Mouse (Mus musculus): ENCODE data around the gene Gadd45b.

Gene Gadd45b

GRCm38 (mm10) chr10:80935241-80935640 lies 5.4 kb downstream of the Gadd45b start:
- DNase-seq (ENCODE audit: low spot score) = no peak

- no peak for DNase-seq (ENCODE audit: low spot score)
Measured at GRCm38 (mm10) chr10:80935698-80936097, 5.8 kb downstream of the Gadd45b start.

DNA sequence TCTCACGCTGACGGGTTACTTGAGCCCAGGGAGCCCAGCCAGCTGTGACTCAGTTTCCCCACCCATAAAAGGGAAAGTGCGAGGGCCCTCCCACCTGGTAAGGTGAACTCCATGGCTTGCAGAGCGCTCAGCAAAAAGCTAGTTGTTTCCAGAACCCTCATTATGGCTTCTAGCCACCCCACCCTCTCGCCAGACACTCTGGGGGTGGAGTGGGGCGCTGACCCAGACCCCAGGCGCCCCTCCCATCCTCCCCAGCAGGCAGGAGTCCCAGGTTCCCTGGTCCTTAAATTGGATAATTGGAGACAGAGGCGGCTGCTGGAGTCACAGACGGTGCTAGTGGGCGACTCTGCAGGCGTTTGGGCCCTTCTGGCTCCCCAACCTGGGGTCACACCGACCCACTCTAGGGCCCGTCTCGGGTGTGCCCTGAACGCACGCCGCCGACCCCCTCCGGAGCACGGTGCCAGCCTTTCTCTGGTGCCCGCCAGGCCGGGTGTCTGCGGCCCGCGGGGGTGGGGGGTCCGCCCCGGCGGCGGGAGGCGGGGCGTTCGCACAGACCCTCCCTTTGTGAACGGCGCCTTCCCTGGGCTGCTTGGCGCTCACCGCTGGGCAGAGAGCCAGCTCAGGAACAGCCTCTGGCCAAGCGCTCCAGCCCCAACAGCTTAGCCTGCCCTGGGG lies 6.4 kb downstream of the Gadd45b start:
- peak; percentile 62 for DNase-seq (ENCODE audit: low spot score)

- DNase-seq (ENCODE audit: low spot score) = no peak
Measured at GRCm38 (mm10) chr10:80936810-80937164, 6.9 kb downstream of the Gadd45b start.

GRCm38 (mm10) chr10:80937646-80938045 lies 7.8 kb downstream of the Gadd45b start:
- DNase-seq (ENCODE audit: low spot score) = no peak

- DNase-seq (ENCODE audit: low spot score) = peak; percentile 78
Measured at GRCm38 (mm10) chr10:80938831-80939550, 9.1 kb downstream of the Gadd45b start.

DNA sequence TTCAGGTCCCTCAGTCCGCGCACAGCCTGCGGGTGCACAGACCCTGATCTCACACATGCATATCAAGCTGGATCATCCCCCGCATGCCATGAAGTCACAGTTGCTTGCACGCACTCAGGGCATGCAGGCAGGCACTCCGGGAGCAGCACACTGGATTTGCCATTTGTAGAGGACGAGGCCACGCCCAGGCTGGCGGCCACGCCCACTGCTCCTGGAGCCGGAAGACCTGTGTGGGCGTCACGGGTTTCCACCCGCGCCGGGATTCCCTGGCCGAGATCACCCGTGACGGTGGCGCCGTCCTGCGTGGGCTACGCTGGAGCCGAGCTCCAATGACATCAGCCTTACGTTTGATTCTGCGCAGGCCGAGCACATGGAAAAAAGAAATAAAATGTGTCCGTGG lies 9.8 kb downstream of the Gadd45b start:
- DNase-seq (ENCODE audit: low spot score) = peak; percentile 92

DNA sequence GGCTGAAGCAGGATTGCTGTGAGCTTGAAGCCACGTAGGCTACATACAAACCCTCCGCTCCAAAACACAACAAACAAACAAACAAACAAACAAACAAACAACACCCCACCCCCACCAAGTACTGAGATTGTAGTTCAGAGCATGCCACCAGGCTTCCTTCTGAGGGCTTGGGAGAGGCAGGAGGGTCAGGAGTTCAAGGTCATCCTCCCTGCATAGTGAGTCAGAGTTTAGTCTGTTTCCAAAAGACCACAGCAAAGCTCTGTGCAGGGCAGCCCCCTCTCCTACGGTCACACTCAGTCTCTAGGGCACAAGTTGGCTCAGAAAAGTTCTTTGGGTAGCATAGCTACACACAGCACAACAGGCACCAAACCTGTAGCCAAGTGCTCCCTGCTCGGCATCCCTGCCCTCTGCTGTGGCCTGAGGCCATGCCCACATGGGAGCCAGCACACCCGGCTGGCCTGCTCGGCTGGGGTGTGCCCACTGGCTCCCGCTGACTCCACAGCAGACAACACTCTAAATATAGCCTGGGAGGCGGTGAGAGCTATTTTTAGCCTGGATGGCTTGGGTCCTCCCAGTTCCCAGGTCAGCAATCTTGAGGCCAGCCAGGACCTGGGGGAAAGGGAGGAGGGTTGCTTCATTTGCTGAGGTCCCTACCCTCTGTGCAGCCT lies 10.6 kb downstream of the Gadd45b start:
- no peak for DNase-seq (ENCODE audit: low spot score)

GRCm38 (mm10) chr10:80940988-80941347 lies 11.1 kb downstream of the Gadd45b start:
- DNase-seq (ENCODE audit: low spot score) = no peak

GRCm38 (mm10) chr10:80942919-80943318 lies 13.0 kb downstream of the Gadd45b start:
- no peak for DNase-seq (ENCODE audit: low spot score)

DNA sequence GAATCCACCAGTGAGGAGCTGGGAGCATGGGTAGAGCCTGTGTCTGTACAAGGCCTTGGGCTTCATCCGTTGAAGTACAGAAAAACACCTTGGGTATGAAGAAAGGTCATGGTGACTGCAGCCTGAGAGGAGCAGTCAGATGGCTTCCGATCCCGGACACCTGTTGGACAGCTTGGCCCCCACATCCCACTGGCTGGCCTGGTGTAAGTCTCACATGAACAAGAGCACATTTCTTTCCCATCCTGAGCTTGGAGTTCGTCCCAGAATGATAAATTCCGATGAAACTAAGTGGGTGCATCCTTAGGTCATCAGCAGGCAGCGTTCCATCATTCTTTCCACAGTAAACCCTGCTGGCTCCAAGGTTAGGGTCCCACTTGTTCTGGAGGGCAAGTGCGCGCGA lies 13.8 kb downstream of the Gadd45b start:
- no peak for DNase-seq (ENCODE audit: low spot score)

GRCm38 (mm10) chr10:80944231-80944630 lies 14.4 kb downstream of the Gadd45b start:
- no peak for DNase-seq (ENCODE audit: low spot score)

DNA sequence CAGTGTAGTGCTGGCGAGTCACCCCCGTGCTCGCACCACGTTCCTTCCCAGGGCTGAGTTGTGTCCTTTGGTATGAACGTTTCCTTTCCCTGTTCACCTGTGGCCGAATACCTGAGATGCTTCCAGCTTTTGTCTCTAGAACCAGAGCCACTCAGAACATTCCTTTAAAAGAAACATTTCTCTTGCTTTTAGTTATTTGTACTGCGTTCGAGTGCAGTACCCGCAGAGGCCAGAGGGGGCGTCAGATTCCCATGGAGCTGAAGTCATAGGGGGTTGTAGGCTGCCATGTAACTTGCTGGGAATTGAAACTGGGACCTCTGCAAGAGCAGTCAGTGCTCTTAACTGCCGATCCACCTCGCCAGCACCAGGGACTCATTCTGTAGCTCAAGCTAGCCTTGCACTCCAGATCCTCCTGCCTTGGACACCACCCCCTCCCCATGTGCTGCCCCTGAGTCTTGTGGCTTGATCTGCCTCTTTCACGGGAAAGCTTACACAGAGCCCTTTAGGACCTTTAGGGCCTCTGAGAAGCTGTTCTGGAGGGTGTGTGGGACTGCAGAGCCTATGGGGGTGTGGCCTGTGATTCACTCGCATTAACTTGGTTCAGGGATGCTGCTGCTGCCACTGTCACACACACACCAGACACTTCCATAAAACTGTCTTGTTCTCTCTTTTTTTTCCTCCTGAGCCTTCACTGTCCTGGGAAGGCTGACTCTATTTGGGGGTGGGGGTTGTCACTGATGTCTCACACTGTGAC lies 17.0 kb downstream of the Gadd45b start:
- DNase-seq (ENCODE audit: low spot score) = no peak

DNA sequence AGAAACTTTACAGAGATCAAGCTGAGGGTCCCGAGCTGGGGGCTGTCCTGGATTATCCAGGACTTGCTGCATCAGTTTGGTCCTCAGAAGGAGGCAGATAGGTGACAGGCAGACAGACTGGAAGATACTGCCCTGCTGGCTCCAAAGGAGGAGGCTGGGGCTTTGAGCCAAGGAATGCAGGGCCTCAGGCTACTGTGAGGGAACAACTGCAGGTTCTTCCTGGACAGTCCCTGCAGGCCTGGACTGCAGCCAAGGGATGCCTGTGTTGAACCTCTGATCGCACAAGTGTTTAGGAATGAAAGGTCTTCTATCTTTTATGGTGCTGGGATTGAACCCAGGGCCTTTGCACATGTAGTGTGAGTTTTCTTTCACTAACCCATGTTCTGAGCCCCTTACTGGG lies 17.9 kb downstream of the Gadd45b start:
- no peak for DNase-seq (ENCODE audit: low spot score)

GRCm38 (mm10) chr10:80948570-80948969 lies 18.7 kb downstream of the Gadd45b start:
- DNase-seq (ENCODE audit: low spot score) = peak; percentile 42

DNA sequence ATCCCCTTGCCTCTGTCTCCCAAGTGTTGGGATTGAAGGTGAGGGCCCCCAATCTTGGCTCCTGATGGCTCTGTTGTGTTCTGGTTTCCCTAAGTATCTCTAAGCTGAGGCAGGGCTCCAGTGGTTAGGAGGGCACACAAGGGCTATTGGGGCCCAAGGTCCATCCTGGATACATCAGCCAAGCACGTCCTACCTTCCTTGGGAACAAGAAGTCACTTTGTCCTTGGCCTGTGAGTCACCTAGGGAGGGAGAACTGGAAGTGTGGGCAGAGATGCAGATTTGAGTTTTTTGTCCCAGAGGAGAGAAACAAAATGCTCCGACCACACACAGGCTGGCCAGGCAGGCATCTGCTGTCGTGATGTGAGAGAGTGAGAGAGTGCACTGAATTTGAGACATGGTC lies 19.2 kb downstream of the Gadd45b start:
- DNase-seq (ENCODE audit: low spot score) = no peak

- no peak for DNase-seq (ENCODE audit: low spot score)
Measured at GRCm38 (mm10) chr10:80950314-80950713, 20.4 kb downstream of the Gadd45b start.

DNA sequence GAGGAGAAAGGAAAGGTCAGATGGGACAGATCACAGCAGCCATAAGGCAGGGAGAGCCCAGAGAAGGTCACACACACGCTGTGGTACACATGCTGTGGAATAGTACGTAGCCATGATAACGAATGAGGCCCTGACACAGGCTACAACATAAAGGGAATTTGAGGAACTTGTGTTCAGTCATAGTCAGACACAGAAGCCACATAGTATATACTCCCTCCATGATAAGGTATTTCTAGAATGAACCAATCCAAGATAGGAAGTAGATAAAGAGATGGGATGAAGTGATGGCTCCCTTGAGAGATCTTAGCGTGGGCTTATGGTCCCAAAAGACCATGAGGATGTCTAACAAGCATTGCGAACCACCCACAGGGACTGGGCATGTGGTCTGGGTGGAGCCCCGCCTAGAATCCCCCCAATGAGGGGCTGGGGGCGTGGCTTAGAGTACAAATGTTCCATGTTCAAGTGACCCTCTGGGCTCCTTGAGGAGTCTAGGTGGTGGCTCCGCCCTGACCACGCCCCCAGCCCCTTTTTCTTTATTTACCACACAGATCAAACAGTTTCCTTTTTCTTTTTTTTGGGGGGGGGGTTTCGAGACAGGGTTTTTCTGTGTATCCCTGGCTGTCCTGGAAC lies 22.0 kb downstream of the Gadd45b start:
- DNase-seq (ENCODE audit: low spot score) = no peak

DNA sequence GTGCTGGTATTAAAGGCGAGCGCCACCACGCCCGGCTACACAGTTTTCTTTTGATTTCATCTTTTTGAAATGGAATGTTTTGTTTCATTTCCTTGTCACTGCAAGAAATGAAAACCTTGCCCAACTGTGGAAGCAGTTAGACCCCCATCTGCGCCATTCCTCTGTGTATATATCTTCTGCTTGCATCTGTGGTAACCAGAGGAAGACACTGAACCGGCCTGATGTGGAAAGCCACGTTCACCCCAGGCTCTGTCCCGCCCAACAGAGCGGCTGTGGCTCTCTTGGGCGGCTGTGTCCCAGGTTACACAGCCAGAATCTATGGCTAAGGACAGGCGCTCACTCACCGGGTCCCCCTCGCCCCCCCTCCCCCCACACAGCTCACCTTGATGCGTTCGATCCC lies 22.6 kb downstream of the Gadd45b start:
- DNase-seq (ENCODE audit: low spot score) = no peak

DNA sequence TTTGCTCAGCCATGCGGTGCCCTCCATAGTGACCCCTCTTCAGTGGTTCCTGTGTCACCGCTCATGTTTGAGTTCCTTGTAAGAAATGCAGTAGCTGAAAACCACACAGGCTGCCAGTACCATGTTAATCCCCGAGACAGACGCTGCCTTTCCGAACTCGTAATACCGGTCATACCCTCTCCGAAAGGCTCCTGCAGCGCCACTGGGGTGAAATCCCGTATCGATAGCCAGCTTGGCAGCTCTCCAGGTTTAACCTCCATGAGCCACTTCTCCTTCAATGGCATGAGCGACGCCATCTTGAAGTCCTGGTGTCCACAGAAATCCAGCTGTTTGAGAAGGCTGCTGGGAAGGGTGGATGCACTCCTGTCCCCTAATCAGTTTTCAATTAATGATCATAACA lies 24.5 kb downstream of the Gadd45b start:
- DNase-seq (ENCODE audit: low spot score) = no peak

DNA sequence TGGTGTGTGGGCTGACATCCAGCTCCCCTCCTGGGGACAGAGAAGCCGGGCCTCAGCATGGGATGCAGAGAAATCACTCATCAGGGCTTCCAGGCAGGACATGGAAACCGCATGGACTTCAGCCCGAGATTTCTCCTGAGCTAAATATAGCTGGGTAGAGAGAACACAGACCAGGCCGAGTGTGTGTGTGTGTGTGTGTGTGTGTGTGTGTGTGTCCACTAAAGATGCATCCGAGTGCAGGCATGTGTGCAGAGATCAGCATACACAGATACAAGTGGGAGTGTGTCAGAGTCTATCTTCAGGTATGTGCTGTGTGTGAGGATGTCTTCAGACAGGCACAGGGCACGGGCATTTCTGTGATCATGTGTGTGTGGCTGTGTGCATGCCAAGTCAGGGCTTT lies 25.0 kb downstream of the Gadd45b start:
- DNase-seq (ENCODE audit: low spot score) = no peak

DNA sequence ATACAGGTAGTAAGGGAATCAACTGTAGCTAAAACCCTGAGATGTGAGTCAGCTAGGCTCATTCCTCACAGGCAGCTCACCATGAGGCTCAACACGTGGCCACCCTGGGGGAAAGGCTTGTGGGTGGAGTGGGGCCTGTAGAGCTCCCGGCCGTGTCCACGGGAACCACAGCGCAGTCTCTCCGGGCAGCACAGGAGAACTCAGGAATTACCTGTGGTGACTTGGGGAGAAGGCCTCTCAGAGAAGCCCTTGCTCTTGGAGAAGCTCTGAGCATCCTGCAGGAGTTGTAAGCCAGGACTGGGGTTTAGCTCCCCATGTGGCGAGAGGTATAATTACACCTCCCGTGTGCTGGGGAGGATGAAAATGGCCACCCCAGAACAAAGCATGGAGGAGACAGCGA lies 25.7 kb downstream of the Gadd45b start:
- DNase-seq (ENCODE audit: low spot score) = peak; percentile 81
